Comparison of ENCODE assay signal across 27 mouse cellular contexts in the genomic region with DNA sequence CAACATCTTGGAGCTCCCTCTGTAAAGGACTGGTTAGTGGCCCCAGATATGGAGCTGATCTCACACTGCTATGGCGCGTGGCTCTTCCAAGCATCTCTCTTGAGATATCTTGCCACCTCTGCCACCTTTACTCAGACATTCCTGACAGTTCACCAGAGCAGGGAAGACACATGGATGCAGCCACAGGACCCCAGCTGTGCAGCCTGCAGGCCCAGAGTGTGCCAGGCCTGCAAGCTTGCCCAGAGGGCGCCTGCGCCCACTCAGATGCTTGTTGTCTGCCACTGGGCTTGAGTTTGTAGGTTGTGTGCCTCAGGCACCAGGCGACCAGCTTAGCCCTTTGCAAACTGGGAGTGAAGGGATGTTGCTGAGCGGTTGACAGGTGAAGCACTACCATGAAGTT. TPM values are rescaled to one million over a fixed set of nuclear protein-coding genes. Genes with fewer than 3 reads are reported as not detected.
DNase-seq lines count a peak whose midpoint lies in the region; ATAC-seq lines count a peak whose summit lies in the region.
"Had no signal": no experiment of that assay in that cellular context is flagged by ENCODE, and none has a peak within 500 bp of the region (broad histone marks: within the 10 kb centered on the region; RNA-seq: fewer than 3 reads in every experiment).

No protein-coding gene starts in this region.

- no peak overlapping the region for H3K27ac ChIP-seq in hindbrain, embryonic 16.5 days (ENCODE audit: low read depth, low read length)
- H3K27ac ChIP-seq in hindbrain, embryonic 11.5 days (ENCODE audit: low read depth, low read length) = no peak overlapping the region
- H3K27ac ChIP-seq: embryonic facial prominence, embryonic 13.5 days; gastrocnemius, adult 2 months; hindbrain, embryonic 10.5 days; intestine, embryonic 15.5 days; limb, embryonic 13.5 days; liver, embryonic 12.5 days; midbrain, embryonic 12.5 days; neural tube, embryonic 12.5 days had no signal

- H3K4me3 ChIP-seq in hindbrain, embryonic 16.5 days (ENCODE audit: low read length) = no peak overlapping the region
- H3K4me3 ChIP-seq in hindbrain, embryonic 11.5 days (ENCODE audit: low read depth, low read length) = no peak overlapping the region
- H3K4me3 ChIP-seq: embryonic facial prominence, embryonic 13.5 days; erythroblast, embryonic 14.5 days; gastrocnemius, adult 2 months; hindbrain, embryonic 10.5 days; intestine, embryonic 15.5 days; limb, embryonic 13.5 days; liver, embryonic 12.5 days; midbrain, embryonic 12.5 days; neural tube, embryonic 12.5 days had no signal

- DNase-seq in cerebellum, postnatal 10 days = peak; percentile 51 to 60
- no peak for DNase-seq in cerebellum, adult 9-10 months
- DNase-seq in hindbrain, embryonic 11.5 days (ENCODE audit: low spot score) = no peak
- DNase-seq in thymus, postnatal 14 days = peak; percentile 27
- DNase-seq in thymus, postnatal 0 days (ENCODE audit: low spot score) = no peak
- DNase-seq in kidney, postnatal 36 days = no peak
- DNase-seq: adrenal gland, postnatal 10 days; cerebellum, adult 18-20 months; cerebellum, postnatal 36 days; embryo, embryonic 11 days; gastrocnemius, adult 2 months; kidney, adult 9 months; layer of hippocampus, postnatal 36 days; lung, adult 18-20 months; lung, postnatal 10 days had no signal

- 0 out of 2 replicates have a peak overlapping the region, but pooled peaks have one; percentile 16 for H3K9ac ChIP-seq in hindbrain, embryonic 16.5 days (ENCODE audit: low read depth, low read length)
- H3K9ac ChIP-seq in hindbrain, embryonic 11.5 days (ENCODE audit: low read depth, low read length) = no peak overlapping the region
- H3K9ac ChIP-seq: embryonic facial prominence, embryonic 13.5 days; intestine, embryonic 15.5 days; limb, embryonic 13.5 days; liver, embryonic 12.5 days; midbrain, embryonic 12.5 days had no signal

- no peak for ATAC-seq in hindbrain, embryonic 16.5 days
- ATAC-seq in hindbrain, embryonic 11.5 days (ENCODE audit: low FRiP score) = no peak
- ATAC-seq: intestine, embryonic 15.5 days; liver, embryonic 12.5 days had no signal

- H3K4me1 ChIP-seq in hindbrain, embryonic 16.5 days (ENCODE audit: control insufficient read depth, insufficient read depth, low read depth, low read length) = peaks cover 11% of the 10 kb centered on the region
- no peaks in the 10 kb centered on the region for H3K4me1 ChIP-seq in hindbrain, embryonic 11.5 days (replicated peaks; ENCODE audit: control insufficient read depth, insufficient read depth, low read length)
- H3K4me1 ChIP-seq: intestine, embryonic 15.5 days; limb, embryonic 13.5 days; liver, embryonic 12.5 days had no signal

- no peaks in the 10 kb centered on the region for H3K36me3 ChIP-seq in hindbrain, embryonic 16.5 days (ENCODE audit: control insufficient read depth, insufficient read depth, low read length)
- no peaks in the 10 kb centered on the region for H3K36me3 ChIP-seq in hindbrain, embryonic 11.5 days (ENCODE audit: control insufficient read depth, insufficient read depth, low read length)
- H3K36me3 ChIP-seq: embryonic facial prominence, embryonic 13.5 days; hindbrain, embryonic 10.5 days; intestine, embryonic 15.5 days; limb, embryonic 13.5 days; liver, embryonic 12.5 days; midbrain, embryonic 12.5 days; neural tube, embryonic 12.5 days had no signal

- H3K4me2 ChIP-seq in hindbrain, embryonic 16.5 days (ENCODE audit: low read length) = no peak overlapping the region
- no peak overlapping the region for H3K4me2 ChIP-seq in hindbrain, embryonic 11.5 days (replicated peaks; ENCODE audit: low read depth, low read length)
- H3K4me2 ChIP-seq: embryonic facial prominence, embryonic 13.5 days; heart, embryonic 11.5 days; intestine, embryonic 15.5 days; limb, embryonic 13.5 days; liver, embryonic 12.5 days; midbrain, embryonic 12.5 days; neural tube, embryonic 12.5 days had no signal

- no peaks in the 10 kb centered on the region for H3K27me3 ChIP-seq in hindbrain, embryonic 16.5 days (replicated peaks; ENCODE audit: control insufficient read depth, insufficient read depth, low read length)
- H3K27me3 ChIP-seq in hindbrain, embryonic 11.5 days (ENCODE audit: control insufficient read depth, insufficient read depth, low read length) = no peaks in the 10 kb centered on the region
- H3K27me3 ChIP-seq: embryonic facial prominence, embryonic 13.5 days; limb, embryonic 13.5 days; midbrain, embryonic 12.5 days; neural tube, embryonic 12.5 days had no signal

- no peaks in the 10 kb centered on the region for H3K9me3 ChIP-seq in hindbrain, embryonic 16.5 days (ENCODE audit: control insufficient read depth, low read length)
- H3K9me3 ChIP-seq in hindbrain, embryonic 11.5 days (ENCODE audit: control insufficient read depth, low read length) = no peaks in the 10 kb centered on the region
- H3K9me3 ChIP-seq: embryonic facial prominence, embryonic 13.5 days; hindbrain, embryonic 10.5 days; intestine, embryonic 15.5 days; limb, embryonic 13.5 days; liver, embryonic 12.5 days; midbrain, embryonic 12.5 days; neural tube, embryonic 12.5 days had no signal

- WGBS in hindbrain, embryonic 16.5 days = 74% methylated on average over 6 of the region's 6 CpGs
- 86% methylated on average over 6 of the region's 6 CpGs for WGBS in hindbrain, embryonic 11.5 days

RNA-seq across cellular contexts. Expression of a gene that starts 12.0 kb away (rescaled TPM):
- not detected in 2 replicates for polyA plus RNA-seq in hindbrain, embryonic 16.5 days (2015; fragmentation: Nextera tagmentation; extraction: Ambion mirVana)
- not detected in 2 replicates for polyA plus RNA-seq in hindbrain, embryonic 11.5 days (2014; fragmentation: Nextera tagmentation; extraction: Ambion mirVana)
- 0.68 and 1.1 TPM in 2 replicates for polyA plus RNA-seq in thymus, postnatal 0 days (2015; fragmentation: Nextera tagmentation; extraction: Ambion mirVana)
- polyA plus RNA-seq: embryonic facial prominence, embryonic 13.5 days; erythroblast, embryonic 14.5 days; heart, embryonic 11.5 days; heart, postnatal 0 days; hindbrain, embryonic 10.5 days; limb, embryonic 13.5 days; midbrain, embryonic 12.5 days; neural tube, embryonic 12.5 days had no signal

RNA-seq across cellular contexts. Expression of a gene that starts 33.2 kb away (rescaled TPM):
- not detected in 2 replicates for polyA plus RNA-seq in hindbrain, embryonic 16.5 days (2015; fragmentation: Nextera tagmentation; extraction: Ambion mirVana)
- polyA plus RNA-seq in hindbrain, embryonic 11.5 days (2014; fragmentation: Nextera tagmentation; extraction: Ambion mirVana) = not detected in 2 replicates
- 0.69 TPM in 1 of 2 replicates, not detected in the other for polyA plus RNA-seq in thymus, postnatal 0 days (2015; fragmentation: Nextera tagmentation; extraction: Ambion mirVana)
- polyA plus RNA-seq: embryonic facial prominence, embryonic 13.5 days; erythroblast, embryonic 14.5 days; frontal cortex, adult 2 months; heart, embryonic 11.5 days; hindbrain, embryonic 10.5 days; limb, embryonic 13.5 days; liver, embryonic 12.5 days; midbrain, embryonic 12.5 days; neural tube, embryonic 12.5 days had no signal

Comparison
In these comparisons a context has a peak if more than half of its experiments do, and no peak if none do; other contexts are left out.
1. DNase-seq: peak in cerebellum, postnatal 10 days (2 of 2) and thymus, postnatal 14 days (single experiment); none in cerebellum, adult 9-10 months (single experiment), hindbrain, embryonic 11.5 days (single experiment), thymus, postnatal 0 days (single experiment) and kidney, postnatal 36 days (0 of 2).